Mouse (Mus musculus): ENCODE results near the gene Cd300lg. TPM values are rescaled to one million over a fixed set of nuclear protein-coding genes. Genes with fewer than 3 reads are reported as not detected.

The Cd300lg gene
- total RNA-seq, 1 experiment, result not detected

GRCm38 (mm10) chr11:102037789-102038188, 3.5 kb upstream of the Cd300lg start:
- Histone ChIP-seq H3K4me1 (ENCODE audit: control insufficient read depth in 2 of 2, insufficient read depth in 2 of 2, low read length in 2 of 2, poor library complexity in 1 of 2) (no peaks in the 10 kb centered on the region; a peak in 1 of 4 replicates), H3K27ac (ENCODE audit: insufficient read depth, low read depth, low read length, poor library complexity, severe bottlenecking) (no peak overlapping the region)

GRCm38 (mm10) chr11:102039487-102040137, 1.7 kb upstream of the Cd300lg start:
- Histone ChIP-seq H3K9me3 (ENCODE audit: control insufficient read depth, insufficient read depth, low read depth, low read length) (no peaks in the 10 kb centered on the region), H3K9ac (ENCODE audit: insufficient read depth, low read depth, low read length, poor library complexity, severe bottlenecking) (no peak overlapping the region), H3K4me1 (ENCODE audit: control insufficient read depth in 2 of 2, insufficient read depth in 2 of 2, low read length in 2 of 2, poor library complexity in 1 of 2) (no peaks in the 10 kb centered on the region; a peak in 1 of 4 replicates), H3K27ac (ENCODE audit: insufficient read depth, low read depth, low read length, poor library complexity, severe bottlenecking) (no peak overlapping the region), H3K4me3 (ENCODE audit: insufficient read depth in 1 of 2, low read depth in 1 of 2, low read length in 2 of 2, poor library complexity in 1 of 2, severe bottlenecking in 1 of 2) (no peak overlapping the region), H3K36me3 (ENCODE audit: control insufficient read depth, insufficient read depth, low read length, poor library complexity, severe bottlenecking) (no peaks in the 10 kb centered on the region)
- TF ChIP-seq ZNF384 (IDR thresholded peaks at IDR 0.05; ENCODE audit: low read depth, low read length) (no peak), MAFK (IDR thresholded peaks at IDR 0.05; ENCODE audit: insufficient read depth, low read depth, low read length) (no peak), ZC3H11A (IDR thresholded peaks at IDR 0.05; ENCODE audit: borderline replicate concordance, low read depth, low read length) (no peak)
- no peak for DNase-seq (ENCODE audit: low read depth, low spot score)
- in situ Hi-C loops (cut with MboI; ENCODE audit: low sequenced_read_pairs in 2 of 2, unreplicated experiment in 2 of 2), result no loop called here

More at GRCm38 (mm10) chr11:102037789-102038188, 3.5 kb upstream of the Cd300lg start:
- TF ChIP-seq ZNF384 (IDR thresholded peaks at IDR 0.05; ENCODE audit: low read depth, low read length) (no peak), CHD2 (IDR thresholded peaks at IDR 0.05; ENCODE audit: low read depth, low read length) (no peak), ZC3H11A (IDR thresholded peaks at IDR 0.05; ENCODE audit: borderline replicate concordance, low read depth, low read length) (no peak), MAFK (IDR thresholded peaks at IDR 0.05; ENCODE audit: insufficient read depth, low read depth, low read length) (no peak), HCFC1 (IDR thresholded peaks at IDR 0.05; ENCODE audit: borderline replicate concordance, insufficient read depth, low read length) (no peak)
- DNase-seq (ENCODE audit: low read depth, low spot score), result no peak
- H3K9ac ChIP-seq (ENCODE audit: insufficient read depth, low read depth, low read length, poor library complexity, severe bottlenecking), result no peak overlapping the region
- in situ Hi-C loops (cut with MboI; ENCODE audit: low sequenced_read_pairs in 2 of 2, unreplicated experiment in 2 of 2), result no loop called here
- no peaks in the 10 kb centered on the region for H3K9me3 ChIP-seq (ENCODE audit: control insufficient read depth, insufficient read depth, low read depth, low read length)
- no peak overlapping the region for H3K4me3 ChIP-seq (ENCODE audit: insufficient read depth in 1 of 2, low read depth in 1 of 2, low read length in 2 of 2, poor library complexity in 1 of 2, severe bottlenecking in 1 of 2)
- H3K36me3 ChIP-seq (ENCODE audit: control insufficient read depth, insufficient read depth, low read length, poor library complexity, severe bottlenecking), result no peaks in the 10 kb centered on the region

- in situ Hi-C loops (cut with MboI; ENCODE audit: low sequenced_read_pairs in 2 of 2, unreplicated experiment in 2 of 2), result no loop called here
- H3K4me3 ChIP-seq (ENCODE audit: insufficient read depth in 1 of 2, low read depth in 1 of 2, low read length in 2 of 2, poor library complexity in 1 of 2, severe bottlenecking in 1 of 2), result no peak overlapping the region
- no peaks in the 10 kb centered on the region for H3K36me3 ChIP-seq (ENCODE audit: control insufficient read depth, insufficient read depth, low read length, poor library complexity, severe bottlenecking)
- H3K27ac ChIP-seq (ENCODE audit: insufficient read depth, low read depth, low read length, poor library complexity, severe bottlenecking), result no peak overlapping the region
- H3K4me1 ChIP-seq (ENCODE audit: control insufficient read depth in 2 of 2, insufficient read depth in 2 of 2, low read length in 2 of 2, poor library complexity in 1 of 2), result no peaks in the 10 kb centered on the region; a peak in 1 of 4 replicates
- H3K9ac ChIP-seq (ENCODE audit: insufficient read depth, low read depth, low read length, poor library complexity, severe bottlenecking), result no peak overlapping the region
- TF ChIP-seq ZNF384 (IDR thresholded peaks at IDR 0.05; ENCODE audit: low read depth, low read length) (no peak), MAFK (IDR thresholded peaks at IDR 0.05; ENCODE audit: insufficient read depth, low read depth, low read length) (no peak), ZC3H11A (IDR thresholded peaks at IDR 0.05; ENCODE audit: borderline replicate concordance, low read depth, low read length) (no peak; the same call in 1 of the 2 replicates), CHD2 (IDR thresholded peaks at IDR 0.05; ENCODE audit: low read depth, low read length) (no peak), HCFC1 (IDR thresholded peaks at IDR 0.05; ENCODE audit: borderline replicate concordance, insufficient read depth, low read length) (no peak)
- no peaks in the 10 kb centered on the region for H3K9me3 ChIP-seq (ENCODE audit: control insufficient read depth, insufficient read depth, low read depth, low read length)
- peak; percentile 93 for DNase-seq (ENCODE audit: low read depth, low spot score)
Observed at GRCm38 (mm10) chr11:102040138-102040524, 1.2 kb upstream of the Cd300lg start.

- Histone ChIP-seq H3K4me3 (ENCODE audit: insufficient read depth in 1 of 2, low read depth in 1 of 2, low read length in 2 of 2, poor library complexity in 1 of 2, severe bottlenecking in 1 of 2) (no peak overlapping the region), H3K36me3 (ENCODE audit: control insufficient read depth, insufficient read depth, low read length, poor library complexity, severe bottlenecking) (no peaks in the 10 kb centered on the region), H3K9me3 (ENCODE audit: control insufficient read depth, insufficient read depth, low read depth, low read length) (no peaks in the 10 kb centered on the region), H3K9ac (ENCODE audit: insufficient read depth, low read depth, low read length, poor library complexity, severe bottlenecking) (no peak overlapping the region), H3K27ac (ENCODE audit: insufficient read depth, low read depth, low read length, poor library complexity, severe bottlenecking) (no peak overlapping the region), H3K4me1 (ENCODE audit: control insufficient read depth in 2 of 2, insufficient read depth in 2 of 2, low read length in 2 of 2, poor library complexity in 1 of 2) (no peaks in the 10 kb centered on the region; a peak in 1 of 4 replicates)
- TF ChIP-seq HCFC1 (IDR thresholded peaks at IDR 0.05; ENCODE audit: borderline replicate concordance, insufficient read depth, low read length), result no peak
- TF ChIP-seq ZC3H11A (IDR thresholded peaks at IDR 0.05; ENCODE audit: borderline replicate concordance, low read depth, low read length), result no peak
- TF ChIP-seq MAFK (IDR thresholded peaks at IDR 0.05; ENCODE audit: insufficient read depth, low read depth, low read length), result no peak
- TF ChIP-seq ZNF384 (IDR thresholded peaks at IDR 0.05; ENCODE audit: low read depth, low read length), result no peak
- no peak for TF ChIP-seq CHD2 (IDR thresholded peaks at IDR 0.05; ENCODE audit: low read depth, low read length)
- no peak for DNase-seq (ENCODE audit: low read depth, low spot score)
- in situ Hi-C loops (cut with MboI; ENCODE audit: low sequenced_read_pairs in 2 of 2, unreplicated experiment in 2 of 2), result no loop called here
Observed at GRCm38 (mm10) chr11:102040646-102041045, 663 bp upstream of the Cd300lg start.
